Mouse (Mus musculus) C2C12 (cell line): ENCODE measurements around the gene Rpgrip1.

Experiments
- CEBPB ChIP-seq: IDR thresholded peaks from one replicate; pipeline ENCODE4 v1.6.1; 2011; ENCODE audit warnings: low read depth, mild to moderate bottlenecking, control low read depth, moderate library complexity
- CTCF ChIP-seq: IDR thresholded peaks from one replicate; pipeline ENCODE4 v1.5.1; 2011; ENCODE audit not compliant: control insufficient read depth, insufficient read depth, insufficient read length
- USF1 ChIP-seq: IDR thresholded peaks from one replicate; pipeline ENCODE4 v1.6.1; 2011; ENCODE audit warnings: low read depth, mild to moderate bottlenecking, control low read depth, moderate library complexity

DNA sequence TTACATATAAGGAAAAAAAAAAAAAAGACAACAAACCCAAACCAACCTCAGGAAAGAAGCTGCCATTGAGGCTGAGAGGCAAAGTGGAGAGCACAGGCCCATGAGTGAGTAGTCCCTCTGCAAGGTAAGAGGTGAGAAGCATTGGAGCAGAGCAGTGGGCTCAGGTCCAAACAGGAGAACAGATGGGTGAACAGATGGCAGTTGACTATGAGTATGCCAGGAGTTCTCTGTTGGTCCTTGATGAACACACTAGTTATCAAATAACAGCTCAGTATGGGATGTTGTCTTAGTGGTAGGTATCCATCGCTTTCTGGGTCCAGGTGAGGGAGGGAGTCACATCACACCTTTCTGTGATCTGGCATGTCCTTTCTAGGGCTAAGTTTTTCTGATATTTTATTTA is 49.7 kb upstream of the Rpgrip1 start:
- TF ChIP-seq CEBPB (no peak), USF1 (no peak), CTCF (no peak)
